Mouse (Mus musculus): Measurements from ENCODE around the gene Hapln1. TPM values are rescaled to one million over a fixed set of nuclear protein-coding genes. Genes with fewer than 3 reads are reported as not detected.

The Hapln1 gene
- polyA plus RNA-seq, 1 experiment from 2014 or later: 3.7 TPM

DNA sequence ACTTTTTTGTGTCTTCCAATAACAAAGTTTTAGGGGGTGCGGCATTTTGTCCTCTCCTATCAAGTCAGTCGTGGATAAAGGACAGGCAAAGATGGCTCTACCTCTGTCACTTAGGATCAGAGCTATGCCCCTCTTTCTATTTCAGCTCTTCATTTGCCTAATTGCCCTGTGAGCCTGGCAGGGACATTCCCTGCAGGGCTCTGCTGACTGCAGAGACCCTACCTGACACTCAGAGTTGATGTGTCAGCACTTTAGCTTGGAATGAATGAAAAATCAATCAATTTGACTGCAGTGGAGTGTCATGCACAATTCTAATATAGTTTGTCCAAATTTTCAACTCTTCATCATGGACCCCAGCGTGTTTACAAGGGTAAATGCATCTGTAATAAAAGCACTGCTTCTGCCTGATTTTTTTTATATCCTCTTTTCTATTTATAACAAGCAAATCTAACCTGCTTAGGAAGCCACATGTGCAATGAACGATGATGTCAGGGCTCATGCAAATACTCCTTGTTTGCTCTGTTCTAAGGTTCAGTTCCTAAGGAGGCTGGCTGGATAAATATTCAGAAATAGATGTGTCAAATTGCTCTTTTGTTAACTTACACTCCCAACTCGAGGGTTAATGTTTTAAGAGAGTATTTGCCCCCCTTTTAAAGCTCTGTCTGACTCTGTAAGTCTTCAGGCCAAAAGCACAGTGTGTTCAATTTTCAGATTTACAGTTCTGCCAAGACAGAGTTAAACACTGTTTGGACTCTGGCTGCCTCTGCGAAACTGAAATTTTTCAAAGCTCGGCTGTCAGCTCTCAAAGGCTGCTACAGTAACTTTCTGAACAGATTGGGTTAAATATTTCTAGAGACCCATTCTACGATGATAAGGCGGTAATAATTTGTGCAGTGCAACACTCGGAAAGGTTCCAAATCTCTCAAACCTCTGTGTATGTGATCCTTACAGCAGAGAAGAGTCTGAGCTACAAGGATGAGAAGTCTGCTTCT lies 44.4 kb downstream of the Hapln1 start:
- Histone ChIP-seq H3K27ac (ENCODE audit: low read length) (no peak overlapping the region; the same call in 1 of the 2 replicates), H3K4me1 (ENCODE audit: control insufficient read depth, insufficient read depth, low read length) (peaks cover 14% of the 10 kb centered on the region), H3K27me3 (replicated peaks; ENCODE audit: control insufficient read depth, insufficient read depth, low read length) (no peaks in the 10 kb centered on the region), H3K4me2 (ENCODE audit: low read depth, low read length) (peak overlapping the region; percentile 34), H3K9ac (ENCODE audit: low read depth, low read length) (no peak overlapping the region), H3K36me3 (ENCODE audit: control insufficient read depth, insufficient read depth, low read length) (no peaks in the 10 kb centered on the region), H3K9me3 (ENCODE audit: control insufficient read depth, low read length) (no peaks in the 10 kb centered on the region), H3K4me3 (ENCODE audit: low read length) (peak overlapping the region; percentile 18)
- ATAC-seq: peak; percentile 66
- WGBS: 33% methylated on average over 10 of the region's 10 CpGs

DNA sequence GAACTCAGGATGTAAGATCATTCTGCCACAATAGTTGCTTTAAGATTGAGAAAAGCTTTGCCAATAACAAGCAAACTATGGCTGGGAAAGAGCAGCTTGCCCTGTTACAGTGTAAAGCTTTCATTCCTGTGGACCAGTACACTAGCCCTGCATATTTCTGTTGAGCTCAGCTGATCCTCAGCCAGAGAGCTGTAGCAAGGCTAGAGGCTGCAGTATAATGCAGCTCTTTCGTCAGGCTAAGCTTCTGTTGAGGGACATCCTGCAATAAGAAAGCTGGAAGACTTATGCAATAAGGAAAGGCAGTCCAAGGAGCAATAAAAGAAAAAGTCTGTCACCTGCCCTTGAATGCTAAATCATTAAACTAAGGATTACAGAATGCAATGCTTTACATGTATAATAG lies 45.5 kb downstream of the Hapln1 start:
- 13% methylated on average over 1 of the region's 1 CpGs for WGBS
- Histone ChIP-seq H3K9me3 (ENCODE audit: control insufficient read depth, low read length) (no peaks in the 10 kb centered on the region), H3K4me2 (ENCODE audit: low read depth, low read length) (peak overlapping the region; percentile 34; the same call in 1 of the 2 replicates), H3K4me3 (ENCODE audit: low read length) (peak overlapping the region; percentile 18), H3K27me3 (replicated peaks; ENCODE audit: control insufficient read depth, insufficient read depth, low read length) (no peaks in the 10 kb centered on the region), H3K9ac (ENCODE audit: low read depth, low read length) (no peak overlapping the region), H3K36me3 (ENCODE audit: control insufficient read depth, insufficient read depth, low read length) (no peaks in the 10 kb centered on the region), H3K27ac (ENCODE audit: low read length) (peak overlapping the region; percentile 62), H3K4me1 (ENCODE audit: control insufficient read depth, insufficient read depth, low read length) (peaks cover 14% of the 10 kb centered on the region)
- ATAC-seq: peak; percentile 96

DNA sequence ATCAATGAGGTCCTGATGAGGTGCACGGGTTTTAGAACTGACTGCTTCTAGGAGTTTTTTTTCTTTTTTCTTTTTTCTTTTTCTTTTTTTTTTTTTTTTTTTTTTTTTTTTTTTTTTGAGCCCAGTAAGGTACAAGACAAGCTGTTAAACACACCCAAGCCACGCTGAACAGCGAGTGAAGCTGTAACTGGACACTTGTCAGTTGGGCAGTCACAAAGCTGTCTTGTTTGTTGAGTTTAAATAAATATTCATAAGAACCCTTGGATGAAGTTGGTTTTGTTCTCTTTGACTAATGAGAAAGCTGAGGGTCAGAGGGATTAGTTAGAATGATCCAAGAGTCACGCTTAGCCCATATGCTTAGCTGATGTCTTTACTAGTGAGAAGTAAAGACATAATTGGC lies 55.5 kb downstream of the Hapln1 start:
- Histone ChIP-seq H3K4me3 (ENCODE audit: low read length) (no peak overlapping the region), H3K9me3 (ENCODE audit: control insufficient read depth, low read length) (no peaks in the 10 kb centered on the region), H3K4me1 (ENCODE audit: control insufficient read depth, insufficient read depth, low read length) (no peaks in the 10 kb centered on the region), H3K9ac (ENCODE audit: low read depth, low read length) (no peak overlapping the region), H3K27me3 (replicated peaks; ENCODE audit: control insufficient read depth, insufficient read depth, low read length) (no peaks in the 10 kb centered on the region), H3K36me3 (ENCODE audit: control insufficient read depth, insufficient read depth, low read length) (no peaks in the 10 kb centered on the region), H3K4me2 (ENCODE audit: low read depth, low read length) (no peak overlapping the region), H3K27ac (ENCODE audit: low read length) (no peak overlapping the region)
- 74% methylated on average over 4 of the region's 4 CpGs for WGBS
- no peak for ATAC-seq

DNA sequence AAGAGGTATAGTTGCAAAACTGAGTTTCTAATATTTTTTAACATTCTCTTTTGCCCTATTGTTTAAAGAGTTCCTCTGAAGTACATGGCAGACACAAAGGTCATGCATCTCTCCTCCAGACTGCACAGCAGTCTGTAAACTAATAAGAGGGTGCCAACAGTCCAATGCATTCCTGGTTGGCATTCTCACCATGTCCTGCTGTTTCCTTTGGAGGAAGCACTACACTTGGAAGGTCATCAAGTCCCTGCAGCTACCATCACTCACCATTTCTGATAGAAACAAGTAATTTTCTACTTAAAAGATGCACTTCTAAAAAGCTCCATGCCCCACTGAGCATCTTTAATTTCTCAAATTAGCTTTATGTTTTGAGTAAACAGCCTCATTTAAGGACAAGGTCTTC lies 57.8 kb downstream of the Hapln1 start:
- Histone ChIP-seq H3K4me3 (ENCODE audit: low read length) (no peak overlapping the region), H3K4me1 (ENCODE audit: control insufficient read depth, insufficient read depth, low read length) (no peaks in the 10 kb centered on the region), H3K36me3 (ENCODE audit: control insufficient read depth, insufficient read depth, low read length) (no peaks in the 10 kb centered on the region), H3K4me2 (ENCODE audit: low read depth, low read length) (no peak overlapping the region), H3K9me3 (ENCODE audit: control insufficient read depth, low read length) (no peaks in the 10 kb centered on the region), H3K9ac (ENCODE audit: low read depth, low read length) (no peak overlapping the region), H3K27me3 (replicated peaks; ENCODE audit: control insufficient read depth, insufficient read depth, low read length) (no peaks in the 10 kb centered on the region), H3K27ac (ENCODE audit: low read length) (no peak overlapping the region)
- ATAC-seq: no peak

DNA sequence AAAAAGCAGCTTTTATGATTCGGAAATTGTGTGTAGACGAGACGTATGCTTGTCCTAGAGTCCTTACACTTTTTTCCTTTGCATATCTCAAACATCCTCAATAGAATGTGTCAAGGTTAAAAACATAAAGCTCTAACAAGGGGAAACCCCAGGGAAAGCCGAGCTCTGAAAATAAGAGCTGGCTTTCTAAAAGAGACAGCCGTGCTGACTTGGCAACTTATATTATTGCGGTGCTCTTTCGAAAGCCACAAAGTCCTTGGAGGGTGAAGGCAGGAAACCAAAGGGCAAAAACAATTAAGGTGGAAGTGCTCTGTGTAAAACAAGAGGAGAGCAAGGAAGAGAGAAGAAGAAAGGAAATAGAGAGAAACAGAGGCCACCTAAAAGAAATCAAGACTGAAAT lies 60.9 kb downstream of the Hapln1 start:
- peak; percentile 87 for ATAC-seq
- H3K9me3 ChIP-seq (ENCODE audit: control insufficient read depth, low read length): no peaks in the 10 kb centered on the region
- WGBS: 57% methylated on average over 7 of the region's 7 CpGs

DNA sequence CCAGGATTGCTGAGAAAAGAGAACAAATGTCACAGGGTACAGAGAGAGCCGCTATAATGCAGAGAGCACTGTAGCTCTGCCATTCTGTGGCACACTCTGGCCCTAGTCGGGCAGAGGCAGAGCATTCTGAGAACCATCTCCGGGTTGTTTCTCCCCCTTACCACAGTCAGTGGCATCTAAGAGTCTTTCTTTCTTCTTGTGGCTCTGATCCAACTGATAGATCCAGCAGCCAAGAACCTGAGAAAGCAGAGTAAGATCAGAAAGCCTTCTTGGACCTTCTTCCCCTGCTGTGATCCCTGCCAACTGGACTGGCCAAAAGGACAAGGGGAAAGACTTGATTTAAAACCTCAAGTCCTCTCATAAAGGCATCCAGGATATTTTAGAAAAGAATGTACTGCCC lies 63.7 kb downstream of the Hapln1 start:
- no peaks in the 10 kb centered on the region for H3K27me3 ChIP-seq (replicated peaks; ENCODE audit: control insufficient read depth, insufficient read depth, low read length)
- no peak overlapping the region for H3K4me2 ChIP-seq (ENCODE audit: low read depth, low read length)
- no peak overlapping the region for H3K9ac ChIP-seq (ENCODE audit: low read depth, low read length)
- H3K4me3 ChIP-seq (ENCODE audit: low read length): no peak overlapping the region
- no peaks in the 10 kb centered on the region for H3K9me3 ChIP-seq (ENCODE audit: control insufficient read depth, low read length)
- no peaks in the 10 kb centered on the region for H3K4me1 ChIP-seq (ENCODE audit: control insufficient read depth, insufficient read depth, low read length)
- ATAC-seq: no peak
- H3K27ac ChIP-seq (ENCODE audit: low read length): no peak overlapping the region
- WGBS: 89% methylated on average over 3 of the region's 3 CpGs
- H3K36me3 ChIP-seq (ENCODE audit: control insufficient read depth, insufficient read depth, low read length): no peaks in the 10 kb centered on the region

More for the DNA sequence above, 60.9 kb downstream of the Hapln1 start:
- H3K4me2 ChIP-seq (ENCODE audit: low read depth, low read length): no peak overlapping the region
- H3K9ac ChIP-seq (ENCODE audit: low read depth, low read length): no peak overlapping the region
- no peaks in the 10 kb centered on the region for H3K4me1 ChIP-seq (ENCODE audit: control insufficient read depth, insufficient read depth, low read length)
- no peak overlapping the region for H3K4me3 ChIP-seq (ENCODE audit: low read length)
- H3K36me3 ChIP-seq (ENCODE audit: control insufficient read depth, insufficient read depth, low read length): no peaks in the 10 kb centered on the region
- H3K27me3 ChIP-seq (replicated peaks; ENCODE audit: control insufficient read depth, insufficient read depth, low read length): no peaks in the 10 kb centered on the region
- no peak overlapping the region for H3K27ac ChIP-seq (ENCODE audit: low read length)

DNA sequence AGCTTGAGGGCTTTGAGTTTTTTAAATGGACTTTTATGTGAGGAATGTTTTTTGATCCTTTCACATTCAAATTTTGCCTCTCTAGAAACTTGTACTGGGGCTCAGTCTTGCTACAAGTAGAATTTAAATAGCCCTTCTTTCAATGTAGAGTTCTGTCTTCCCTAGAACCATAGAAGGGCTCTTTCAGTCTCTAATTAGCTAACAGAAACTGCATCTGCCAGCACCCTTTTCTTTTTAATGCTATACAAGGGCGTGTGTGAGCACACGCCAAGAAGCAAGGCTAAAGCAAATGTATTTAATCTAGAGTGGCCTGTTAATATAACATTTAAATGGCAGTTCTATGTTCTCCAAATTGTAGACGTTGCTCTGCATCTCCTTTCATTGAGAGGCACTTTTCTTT lies 67.8 kb downstream of the Hapln1 start:
- Histone ChIP-seq H3K27me3 (replicated peaks; ENCODE audit: control insufficient read depth, insufficient read depth, low read length) (no peaks in the 10 kb centered on the region), H3K36me3 (ENCODE audit: control insufficient read depth, insufficient read depth, low read length) (no peaks in the 10 kb centered on the region), H3K4me3 (ENCODE audit: low read length) (no peak overlapping the region), H3K4me2 (ENCODE audit: low read depth, low read length) (no peak overlapping the region), H3K27ac (ENCODE audit: low read length) (no peak overlapping the region), H3K9ac (ENCODE audit: low read depth, low read length) (no peak overlapping the region), H3K9me3 (ENCODE audit: control insufficient read depth, low read length) (no peaks in the 10 kb centered on the region), H3K4me1 (ENCODE audit: control insufficient read depth, insufficient read depth, low read length) (no peaks in the 10 kb centered on the region)
- 62% methylated on average over 3 of the region's 3 CpGs for WGBS
- ATAC-seq: no peak

DNA sequence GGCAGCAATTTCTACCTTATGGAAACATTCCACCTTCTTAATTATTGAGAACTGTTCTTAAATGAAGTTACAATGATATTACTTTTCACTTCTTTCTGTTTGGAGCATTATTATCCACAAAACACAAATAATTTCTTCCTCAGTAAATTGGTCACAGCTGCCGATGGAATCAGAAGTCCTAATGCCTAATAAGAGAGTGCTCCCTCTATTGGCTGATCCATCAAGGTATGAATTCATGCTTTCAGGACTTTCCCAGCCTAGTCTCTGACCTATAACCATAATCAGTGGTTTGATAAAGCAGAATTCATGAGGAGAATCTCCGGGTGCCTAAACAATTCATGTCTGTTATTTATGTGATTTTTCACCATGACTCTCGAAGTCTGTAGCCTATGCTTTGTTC lies 79.5 kb downstream of the Hapln1 start:
- WGBS: 78% methylated on average over 3 of the region's 3 CpGs
- no peaks in the 10 kb centered on the region for H3K9me3 ChIP-seq (ENCODE audit: control insufficient read depth, low read length)
- no peak overlapping the region for H3K4me3 ChIP-seq (ENCODE audit: low read length)
- H3K9ac ChIP-seq (ENCODE audit: low read depth, low read length): no peak overlapping the region
- no peaks in the 10 kb centered on the region for H3K36me3 ChIP-seq (ENCODE audit: control insufficient read depth, insufficient read depth, low read length)
- H3K4me1 ChIP-seq (ENCODE audit: control insufficient read depth, insufficient read depth, low read length): no peaks in the 10 kb centered on the region
- ATAC-seq: no peak
- H3K4me2 ChIP-seq (ENCODE audit: low read depth, low read length): no peak overlapping the region
- no peak overlapping the region for H3K27ac ChIP-seq (ENCODE audit: low read length)
- H3K27me3 ChIP-seq (replicated peaks; ENCODE audit: control insufficient read depth, insufficient read depth, low read length): no peaks in the 10 kb centered on the region

DNA sequence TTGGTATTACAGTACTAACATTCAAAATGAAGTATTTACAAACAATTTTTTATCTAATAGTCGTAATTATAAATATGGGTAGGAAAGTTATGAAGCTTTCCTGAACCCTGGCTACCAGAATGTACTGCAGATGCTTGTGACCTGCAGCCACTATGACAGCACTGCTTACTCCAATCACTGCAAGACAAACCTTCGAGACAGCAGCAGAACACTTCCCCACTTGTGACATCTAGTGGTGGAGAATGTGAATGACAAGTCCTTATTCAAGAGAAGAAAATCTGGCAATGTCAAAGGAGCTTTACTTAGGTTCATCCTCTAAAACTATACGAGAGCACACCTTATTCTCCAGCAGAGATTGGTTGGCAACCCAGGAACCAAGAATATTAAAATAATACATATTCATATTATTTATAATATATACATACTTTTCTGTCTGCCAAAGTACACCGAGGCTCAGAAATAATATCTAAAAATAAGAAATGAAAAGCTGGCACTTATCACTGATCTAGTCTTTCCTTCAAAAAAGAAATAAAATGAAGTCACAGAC lies 94.6 kb downstream of the Hapln1 start:
- H3K27ac ChIP-seq (ENCODE audit: low read length): no peak overlapping the region
- no peaks in the 10 kb centered on the region for H3K4me1 ChIP-seq (ENCODE audit: control insufficient read depth, insufficient read depth, low read length)
- ATAC-seq: 0 out of 2 replicates have a peak, but pooled peaks have one; percentile 46
- H3K36me3 ChIP-seq (ENCODE audit: control insufficient read depth, insufficient read depth, low read length): no peaks in the 10 kb centered on the region
- H3K9ac ChIP-seq (ENCODE audit: low read depth, low read length): no peak overlapping the region
- no peak overlapping the region for H3K4me2 ChIP-seq (ENCODE audit: low read depth, low read length)
- no peaks in the 10 kb centered on the region for H3K27me3 ChIP-seq (replicated peaks; ENCODE audit: control insufficient read depth, insufficient read depth, low read length)
- WGBS: 31% methylated on average over 4 of the region's 4 CpGs
- no peak overlapping the region for H3K4me3 ChIP-seq (ENCODE audit: low read length)
- no peaks in the 10 kb centered on the region for H3K9me3 ChIP-seq (ENCODE audit: control insufficient read depth, low read length)
